Mouse (Mus musculus) CH12F3 (cell line): ENCODE measurements around the gene Higd1a.

Experiments used
- in situ Hi-C: fragments of 300-500 bp; cut with MboI; formaldehyde crosslinking; loops from 2 replicates; pipeline ENCODE4 v1.14.3; 2020; ENCODE audit warnings: low sequenced_read_pairs

Gene Higd1a

GRCm38 (mm10) chr9:121881301-121881700, 23.1 kb upstream of the Higd1a start:
- in situ Hi-C loops, result no loop called here

- in situ Hi-C loops, result no loop called here
Measured at GRCm38 (mm10) chr9:121880840-121881239, 22.7 kb upstream of the Higd1a start.

GRCm38 (mm10) chr9:121877052-121877740, 19.0 kb upstream of the Higd1a start:
- in situ Hi-C loops, result loop anchor here (10.0 kb wide), 1 partner anchor 108 kb away; no protein-coding TSS in a partner anchor

- in situ Hi-C loops, result loop anchor here (10.0 kb wide), 1 partner anchor 111 kb away; no protein-coding TSS in a partner anchor
Measured at GRCm38 (mm10) chr9:121873578-121873977, 15.4 kb upstream of the Higd1a start.

GRCm38 (mm10) chr9:121872062-121872683, 14.0 kb upstream of the Higd1a start:
- in situ Hi-C loops, result loop anchor here (10.0 kb wide), 1 partner anchor 113 kb away; no protein-coding TSS in a partner anchor

- in situ Hi-C loops, result loop anchor here (10.0 kb wide), 1 partner anchor 115 kb away; no protein-coding TSS in a partner anchor
Measured at GRCm38 (mm10) chr9:121869973-121870515, 11.9 kb upstream of the Higd1a start.

- in situ Hi-C loops, result no loop called here
Measured at GRCm38 (mm10) chr9:121869432-121869831, 11.3 kb upstream of the Higd1a start.

GRCm38 (mm10) chr9:121868236-121868635, 10.1 kb upstream of the Higd1a start:
- in situ Hi-C loops, result no loop called here

- in situ Hi-C loops, result no loop called here
Measured at GRCm38 (mm10) chr9:121867632-121868031, 9.5 kb upstream of the Higd1a start.

GRCm38 (mm10) chr9:121865425-121866008, 7.4 kb upstream of the Higd1a start:
- in situ Hi-C loops, result no loop called here

GRCm38 (mm10) chr9:121864837-121865236, 6.7 kb upstream of the Higd1a start:
- in situ Hi-C loops, result no loop called here

- in situ Hi-C loops, result no loop called here
Measured at GRCm38 (mm10) chr9:121860921-121861320, 2.8 kb upstream of the Higd1a start.

- in situ Hi-C loops, result no loop called here
Measured at GRCm38 (mm10) chr9:121859345-121859744, 1.2 kb upstream of the Higd1a start.

- in situ Hi-C loops, result no loop called here
Measured at GRCm38 (mm10) chr9:121857474-121858152, 549 bp downstream of the Higd1a start.

GRCm38 (mm10) chr9:121856649-121857416, 1.3 kb downstream of the Higd1a start:
- in situ Hi-C loops, result no loop called here

GRCm38 (mm10) chr9:121854246-121854645, 3.9 kb downstream of the Higd1a start:
- in situ Hi-C loops, result no loop called here

- in situ Hi-C loops, result loop anchor here (10.0 kb wide), 1 partner anchor 137 kb away; no protein-coding TSS in a partner anchor
Measured at GRCm38 (mm10) chr9:121847842-121848241, 10.3 kb downstream of the Higd1a start.

GRCm38 (mm10) chr9:121847138-121847537, 11.0 kb downstream of the Higd1a start:
- in situ Hi-C loops, result loop anchor here (10.0 kb wide), 1 partner anchor 138 kb away; no protein-coding TSS in a partner anchor

GRCm38 (mm10) chr9:121846526-121847118, 11.5 kb downstream of the Higd1a start:
- in situ Hi-C loops, result loop anchor here (10.0 kb wide), 1 partner anchor 138 kb away; no protein-coding TSS in a partner anchor
